Mouse (Mus musculus) layer of hippocampus, postnatal 14 days (tissue): ENCODE data around the gene Wipi2. TPM values are rescaled to one million over a fixed set of nuclear protein-coding genes. Genes with fewer than 3 reads are reported as not detected.

Experiments used
- DNase-seq, 2 experiments: peaks; one replicate each; pipeline ENCODE4 v3.0.0; 2021 to 2022; ENCODE audit warnings: low spot score in 2 of 2, mixed read lengths in 1 of 2
- total RNA-seq, 2 experiments: library from RNA; stranded (reverse); gene quantifications; 2 replicates each; pipeline ENCODE4 v1.2.3; 2021

Wipi2 gene
- total RNA-seq, 2 experiments from 2014 or later: 81.7 to 88.5 TPM

DNA sequence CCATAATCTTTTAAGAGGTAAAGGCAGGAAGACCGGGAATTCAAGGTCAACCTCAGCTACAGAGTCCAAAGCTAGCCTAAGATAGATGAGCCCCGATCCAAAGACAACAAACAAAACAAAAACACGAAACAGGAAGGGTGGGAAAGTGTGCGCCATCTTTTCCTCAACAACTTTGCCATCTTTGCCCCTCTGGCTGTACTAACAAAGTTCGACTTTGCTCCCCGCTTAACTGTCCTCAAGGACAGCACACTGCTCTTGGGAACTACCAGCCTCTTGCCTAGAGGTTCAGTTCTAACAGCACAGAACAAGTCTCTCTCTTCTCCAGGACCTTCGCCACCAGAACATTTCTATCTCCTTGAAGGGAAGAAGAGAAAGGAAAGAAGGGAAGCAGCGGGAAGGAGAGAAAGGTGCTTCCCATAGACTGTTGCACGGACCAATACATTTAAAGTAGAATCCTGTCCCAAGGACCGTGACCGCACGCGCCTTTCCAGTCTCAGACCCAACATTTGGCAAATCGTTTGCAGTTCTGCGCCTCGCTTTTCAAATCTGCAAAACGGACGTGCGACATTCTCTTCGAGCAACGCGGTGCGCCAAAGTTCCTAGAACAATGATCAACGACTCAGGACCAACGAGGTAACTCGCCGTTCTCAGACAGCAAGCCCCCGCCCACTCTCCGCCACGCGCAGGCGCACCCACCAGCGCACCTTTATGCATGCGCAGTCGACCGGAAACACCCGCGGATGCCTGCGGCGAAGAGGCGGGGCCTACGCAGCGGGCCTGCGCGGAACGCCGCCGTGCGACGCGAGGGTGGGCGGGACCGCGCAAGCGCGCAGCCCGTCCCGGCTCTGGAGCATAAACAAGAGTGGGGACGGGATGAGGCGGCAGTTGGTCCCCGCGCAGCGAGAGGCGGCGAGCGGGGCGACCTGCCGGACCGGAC, 1.5 kb downstream of the Wipi2 start:
- DNase-seq: peak; percentile 90 to 97

DNA sequence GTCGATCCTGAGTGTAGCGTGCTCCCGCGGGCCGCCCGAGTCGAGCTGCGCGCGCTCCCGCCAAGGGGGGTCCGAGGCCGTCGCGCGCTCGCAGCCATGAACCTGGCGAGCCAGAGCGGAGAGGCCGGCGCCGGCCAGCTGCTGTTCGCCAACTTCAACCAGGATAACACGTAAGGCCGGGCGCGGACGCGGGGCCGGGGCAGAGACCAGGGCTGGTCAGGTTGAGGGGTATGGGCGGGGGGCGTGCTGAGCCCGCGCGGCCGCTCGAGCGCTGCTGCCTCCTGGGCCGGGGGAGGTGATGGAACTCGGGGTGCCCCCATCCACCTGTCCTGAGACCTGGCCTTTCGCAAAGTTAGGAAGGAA, 2.1 kb downstream of the Wipi2 start:
- no peak for DNase-seq

DNA sequence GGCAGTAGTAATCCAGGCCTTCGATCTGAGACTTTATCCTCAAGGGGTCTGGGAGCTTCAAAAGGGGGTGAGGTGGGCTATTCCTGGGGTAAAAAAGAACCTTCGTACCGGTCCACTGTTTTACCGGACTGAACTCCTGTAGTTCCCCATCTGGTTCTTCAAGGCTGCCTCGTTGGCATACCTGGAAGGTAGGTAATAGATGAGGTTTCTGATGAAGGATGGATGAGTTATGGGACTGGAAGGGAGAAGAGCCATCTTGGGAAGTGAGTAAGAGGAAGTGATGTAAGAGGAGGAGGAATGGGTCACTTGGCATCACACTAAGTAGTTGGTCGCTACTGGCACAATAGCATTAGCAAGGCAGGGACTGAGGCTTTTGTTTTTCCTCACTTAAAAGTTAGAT, 2.7 kb downstream of the Wipi2 start:
- DNase-seq: no peak

DNA sequence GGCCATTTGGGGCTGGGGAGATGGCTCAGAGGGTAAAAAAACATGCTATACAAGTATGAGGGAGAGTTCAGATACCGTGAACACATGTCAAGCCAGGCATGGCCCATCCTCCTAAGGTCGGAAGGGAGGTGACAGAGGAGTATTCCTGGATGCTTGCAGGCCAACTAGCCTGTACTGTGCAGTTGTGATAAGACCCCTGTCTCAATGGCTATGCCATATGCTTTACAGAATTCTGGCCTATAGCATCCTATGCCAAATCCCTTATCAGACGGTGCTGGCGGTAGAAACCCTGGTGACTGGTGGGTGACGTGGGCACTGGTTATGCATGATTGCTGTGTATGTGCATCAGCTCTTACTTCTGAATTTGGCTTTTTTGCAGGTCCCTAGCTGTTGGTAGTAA, 10.3 kb downstream of the Wipi2 start:
- DNase-seq: no peak

DNA sequence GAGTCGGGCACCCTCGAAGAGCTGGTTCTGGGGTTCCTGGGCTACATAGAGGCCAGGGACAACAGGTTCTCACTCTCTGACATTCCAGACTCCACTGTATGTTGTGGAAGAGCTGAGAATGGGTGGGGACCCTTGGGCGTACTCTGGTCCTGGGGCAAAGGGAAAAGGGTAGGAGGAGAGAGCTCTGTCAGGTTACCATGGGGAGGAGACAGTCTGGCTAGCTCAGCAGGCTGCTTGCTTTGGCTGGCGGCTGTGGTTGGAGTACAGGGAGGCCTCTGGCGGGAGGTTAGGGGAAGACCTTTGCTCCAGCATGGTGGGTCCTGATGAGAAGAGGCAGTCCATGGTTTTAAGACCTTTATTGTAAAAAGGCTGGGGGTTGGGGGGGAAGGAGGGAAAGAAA, 12.6 kb downstream of the Wipi2 start:
- DNase-seq: no peak

DNA sequence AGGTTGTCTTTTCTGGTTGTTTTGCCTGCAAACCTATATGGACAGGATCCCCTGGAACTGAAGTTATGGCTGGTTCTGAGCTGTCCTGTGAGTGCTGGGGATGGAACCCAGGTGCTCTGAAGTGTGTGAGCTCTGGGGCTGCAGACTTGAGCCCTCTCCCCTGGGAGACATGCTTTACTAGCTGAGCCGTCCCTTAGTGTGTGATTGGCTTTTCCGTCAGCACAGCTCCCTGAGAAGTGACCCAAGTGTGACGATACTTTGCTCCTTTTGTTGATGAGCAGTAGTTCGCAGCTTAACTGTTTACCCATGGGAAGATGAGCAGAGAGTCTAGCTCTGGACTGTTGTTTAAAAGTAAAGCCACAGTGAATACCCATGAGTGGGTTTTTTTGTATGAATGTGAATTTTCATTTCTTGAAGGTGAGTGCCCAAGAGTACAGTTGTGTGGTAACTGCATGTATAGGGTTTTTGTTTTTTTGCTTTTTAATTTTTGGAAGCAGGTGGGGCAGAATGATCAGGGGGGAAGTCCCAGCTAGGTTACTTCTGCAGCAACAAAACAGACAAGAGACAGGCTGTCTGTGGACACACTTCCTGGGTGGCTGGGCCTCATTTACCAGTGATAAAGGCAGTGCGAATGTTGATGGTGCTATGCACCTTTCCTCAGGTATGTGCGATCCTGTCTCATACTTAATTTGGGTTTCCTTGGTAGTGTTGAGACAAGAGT, 14.0 kb downstream of the Wipi2 start:
- DNase-seq: no peak

DNA sequence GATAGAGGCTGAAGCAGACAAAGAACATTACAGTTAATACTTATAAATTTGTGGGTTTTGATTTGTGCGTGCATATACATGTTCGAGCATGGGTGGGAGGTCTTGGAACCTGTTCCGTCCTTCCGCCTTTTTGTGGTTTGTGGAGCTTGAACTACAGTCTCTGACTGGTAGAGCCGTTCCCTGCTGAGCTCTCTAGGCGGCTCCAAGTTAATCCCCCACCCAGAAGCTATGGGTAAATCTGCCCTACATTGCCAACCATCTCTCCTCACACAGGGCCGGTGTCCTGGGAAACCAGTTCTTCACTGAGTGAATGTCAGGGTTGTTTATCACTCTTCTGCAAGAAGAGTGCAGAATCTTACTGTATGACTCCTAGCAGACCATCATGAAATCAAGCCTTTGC, 20.7 kb downstream of the Wipi2 start:
- DNase-seq: no peak

DNA sequence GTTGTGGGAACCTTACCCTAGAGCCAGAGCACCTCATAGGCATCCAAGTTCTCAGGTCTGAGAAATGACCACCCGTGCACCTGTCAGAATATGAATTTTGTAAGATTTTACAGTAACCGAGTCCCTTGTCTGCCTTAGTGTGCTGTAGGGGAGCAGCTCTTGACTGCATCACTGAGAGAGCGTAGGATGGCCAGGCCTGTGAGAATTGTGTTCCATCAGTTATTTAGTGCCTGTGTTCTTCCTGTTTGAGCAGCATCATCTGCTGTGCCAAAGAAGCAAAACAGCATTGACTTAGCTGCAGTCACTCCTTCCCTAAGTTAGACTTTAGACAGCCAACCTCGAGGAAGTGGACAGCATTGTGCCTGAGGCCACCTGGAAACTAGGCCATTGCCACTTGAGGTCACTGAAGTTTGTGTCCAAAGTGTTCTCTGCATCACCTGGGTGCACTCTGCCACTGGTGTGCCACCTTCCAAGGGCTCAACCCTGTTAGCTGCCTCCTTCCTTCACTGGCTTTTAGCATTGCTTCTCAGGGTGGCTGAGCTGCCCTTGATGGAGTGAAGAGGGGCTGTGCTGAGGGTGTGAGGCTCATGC, 22.1 kb downstream of the Wipi2 start:
- DNase-seq: no peak

DNA sequence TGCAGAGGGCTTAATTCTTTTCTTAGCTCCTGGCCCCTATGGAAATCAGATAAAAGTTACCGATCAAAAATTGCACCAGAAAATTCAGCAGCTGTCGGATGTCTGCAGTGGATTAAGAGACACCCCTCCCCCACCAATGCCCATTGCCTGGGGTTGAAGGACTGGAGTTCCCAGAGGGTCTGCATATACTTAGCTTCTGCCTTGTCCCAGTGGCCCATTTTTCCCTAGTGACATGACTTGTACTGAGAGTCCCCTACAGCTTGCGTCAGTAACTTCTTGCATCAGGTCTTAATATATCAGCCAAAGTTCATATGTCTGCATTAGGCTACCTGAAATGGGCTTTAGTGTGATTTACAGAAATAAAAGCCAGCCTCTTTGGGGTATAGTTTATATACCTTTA, 22.9 kb downstream of the Wipi2 start:
- no peak for DNase-seq

DNA sequence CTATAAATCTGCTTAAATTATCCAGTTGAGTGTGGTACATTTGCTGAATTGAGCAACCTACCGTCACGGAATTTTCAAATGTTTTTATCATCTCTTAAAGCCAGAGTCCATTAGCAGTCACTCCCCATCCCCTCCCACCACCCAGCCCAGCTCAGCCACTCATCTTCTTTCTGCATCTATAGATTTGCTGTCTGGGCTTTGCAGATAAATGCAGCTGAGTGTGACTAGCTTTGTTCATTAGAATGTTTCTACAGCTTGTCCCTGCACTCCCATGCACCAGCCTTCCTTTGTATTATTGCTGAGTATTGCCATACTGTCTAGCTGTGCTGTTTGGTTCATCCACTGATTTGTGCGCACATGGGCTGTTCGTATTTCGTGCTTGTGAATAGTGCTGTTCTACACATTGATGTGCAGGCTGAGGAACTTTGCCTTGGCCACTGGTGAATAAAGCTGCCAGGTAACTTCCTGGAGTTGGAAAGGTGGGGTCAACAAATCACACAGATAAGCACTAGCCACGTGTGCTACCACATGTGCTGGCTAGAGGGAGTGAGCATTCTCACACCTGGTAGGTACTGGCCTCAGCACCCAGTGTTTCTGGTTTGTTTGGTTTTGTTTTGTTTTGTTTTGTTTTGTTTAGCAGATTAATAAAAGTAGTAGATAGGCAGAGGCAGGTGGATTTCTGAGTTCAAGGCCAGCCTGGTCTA, 23.4 kb downstream of the Wipi2 start:
- DNase-seq: no peak

DNA sequence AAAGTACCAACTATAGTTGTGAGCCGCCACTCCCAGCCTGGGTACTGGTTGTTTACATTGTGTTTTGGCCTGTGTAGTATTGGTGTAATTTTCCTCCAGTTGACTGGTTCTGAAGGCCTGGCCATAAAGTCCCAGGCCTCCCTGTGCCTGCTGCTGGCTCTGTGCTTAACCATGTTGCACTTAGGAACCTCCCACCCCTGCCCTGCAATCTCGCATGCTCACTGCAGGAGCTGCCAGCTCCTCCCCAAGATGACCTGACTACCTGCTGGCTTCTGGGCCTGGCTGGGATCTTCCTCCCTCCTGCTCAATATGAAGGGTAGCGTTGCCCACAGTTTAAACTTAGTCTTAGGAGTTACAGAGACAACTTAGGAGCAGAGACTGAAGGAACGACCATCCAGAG, 24.8 kb downstream of the Wipi2 start:
- DNase-seq: no peak

DNA sequence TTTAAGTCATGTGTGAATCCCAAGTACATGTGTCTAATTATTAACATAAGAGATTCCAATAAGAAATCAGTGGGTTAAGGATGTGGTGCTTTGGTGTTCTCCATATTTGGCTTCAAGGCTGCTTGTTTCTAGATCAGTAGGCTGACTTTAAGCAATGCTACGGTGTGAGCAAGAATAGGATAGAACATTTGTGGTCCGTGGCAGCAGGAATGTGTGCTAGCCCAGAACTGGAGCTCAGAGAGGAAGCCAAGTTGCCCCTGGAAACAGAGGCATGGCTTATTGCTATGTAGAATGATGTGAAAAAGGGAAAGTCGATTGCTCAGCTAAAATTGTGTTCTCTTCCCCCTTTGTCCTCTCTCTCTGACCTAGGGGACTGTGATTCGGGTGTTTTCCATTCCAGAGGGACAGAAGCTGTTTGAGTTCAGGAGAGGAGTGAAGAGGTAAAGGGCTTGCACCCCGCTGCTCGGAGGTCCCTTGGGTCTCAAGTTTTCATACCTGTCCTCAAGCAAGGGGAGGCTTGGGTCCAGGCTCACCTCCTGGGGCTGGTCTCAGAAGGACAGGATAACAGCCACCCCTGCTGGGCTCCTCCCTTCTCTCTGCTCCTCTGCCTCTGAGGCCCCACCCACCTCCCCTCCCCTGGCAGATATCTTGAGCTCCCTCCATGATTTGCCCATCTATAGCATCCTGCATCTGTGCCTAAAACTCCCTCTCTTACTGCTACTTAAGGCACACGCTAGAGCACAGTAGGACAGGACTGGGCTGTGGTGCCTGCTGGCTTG, 33.3 kb downstream of the Wipi2 start:
- DNase-seq: peak in 1 of 2 experiments; percentile 49

DNA sequence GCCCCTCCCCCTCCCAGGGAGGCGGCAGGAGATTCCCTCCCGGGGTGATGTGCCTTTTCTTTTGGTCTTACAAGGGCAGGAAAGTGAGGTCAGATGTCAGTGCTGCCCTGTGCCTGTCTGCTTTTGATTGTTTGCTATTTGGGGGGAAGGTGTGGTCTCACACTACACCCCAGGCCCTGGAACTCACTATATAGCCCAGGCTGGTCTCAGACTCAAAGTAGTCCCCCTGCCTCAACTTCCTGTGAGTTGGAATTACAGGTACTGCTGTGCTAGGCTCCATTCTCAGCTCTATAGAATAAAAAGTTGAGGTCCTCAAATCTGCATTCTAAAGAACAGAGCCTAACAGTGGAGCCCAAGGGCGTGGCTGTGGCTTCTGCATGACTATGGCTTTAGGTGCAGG, 40.4 kb downstream of the Wipi2 start:
- no peak for DNase-seq

DNA sequence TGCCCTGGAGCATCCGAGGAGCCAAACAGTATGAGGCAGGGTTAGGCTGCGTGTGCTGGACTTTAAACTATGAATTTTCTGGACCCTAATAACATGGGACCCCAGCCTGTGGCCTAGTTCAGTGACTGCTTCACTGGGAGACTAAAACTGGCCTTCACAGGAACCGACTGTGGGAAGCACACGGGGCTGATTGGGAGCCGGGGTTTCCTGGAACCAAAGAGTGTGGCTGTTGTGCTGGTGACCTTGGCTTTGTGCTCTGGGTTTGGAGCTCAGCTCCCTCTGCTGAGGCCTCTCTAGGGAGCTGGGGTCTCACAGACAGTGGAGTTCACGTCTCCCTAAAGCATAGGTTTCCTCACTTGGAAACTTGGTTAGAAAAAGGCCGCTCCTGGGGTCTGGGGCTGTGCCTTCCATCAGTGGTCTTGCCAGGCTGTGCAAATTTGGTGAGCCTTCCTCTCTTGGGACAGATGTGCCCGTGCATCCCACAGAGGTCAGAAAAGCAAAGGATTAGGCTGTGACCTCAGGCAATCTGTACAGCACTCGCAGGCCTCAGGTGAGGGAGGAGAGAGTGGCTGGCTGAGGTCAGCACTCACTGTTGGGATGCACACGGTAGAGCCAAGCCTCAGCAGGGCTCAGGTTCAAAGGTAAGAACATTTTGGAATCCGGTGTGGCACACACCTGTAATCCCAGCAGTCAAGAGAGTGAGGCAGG, 41.2 kb downstream of the Wipi2 start:
- no peak for DNase-seq

DNA sequence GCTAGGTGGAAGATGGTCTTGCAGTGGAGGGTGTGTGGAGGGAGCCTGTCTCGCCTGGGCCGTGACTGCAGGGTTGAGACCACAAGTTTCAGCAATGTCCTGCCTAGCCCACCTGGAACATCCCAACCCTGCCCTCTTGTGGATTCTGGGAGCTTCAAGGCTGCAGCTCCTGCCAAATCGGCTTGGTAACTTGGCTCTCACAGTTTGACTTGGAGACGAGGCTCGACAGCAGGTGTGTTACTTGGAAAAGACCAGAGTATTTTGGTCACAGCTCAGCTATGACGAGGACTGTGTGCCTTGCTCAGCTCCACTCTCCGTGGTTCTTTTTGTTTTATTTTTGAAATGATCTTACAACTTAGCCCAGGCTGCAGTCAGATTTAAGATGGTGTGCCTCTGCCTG, 42.2 kb downstream of the Wipi2 start:
- DNase-seq: no peak

DNA sequence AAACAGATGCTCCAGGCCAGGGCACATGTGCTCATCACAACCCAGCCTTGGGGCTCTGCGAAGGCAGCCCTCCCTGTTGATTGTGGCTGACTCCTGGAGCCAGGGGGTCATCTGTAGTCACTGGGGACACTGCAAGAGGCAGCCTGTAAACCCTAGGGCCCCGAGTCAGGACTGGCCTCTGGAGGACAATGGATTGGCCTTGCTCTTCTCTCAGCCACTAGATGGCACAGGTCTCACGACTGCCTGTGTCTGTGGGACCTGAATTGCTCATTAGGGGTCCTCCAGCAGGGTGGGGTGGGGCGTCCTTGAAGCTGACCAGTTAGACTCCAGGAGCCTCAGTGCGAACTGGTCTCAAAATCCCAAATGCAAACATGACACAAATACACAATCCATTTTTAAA, 45.6 kb downstream of the Wipi2 start:
- peak; percentile 37 to 38 for DNase-seq

DNA sequence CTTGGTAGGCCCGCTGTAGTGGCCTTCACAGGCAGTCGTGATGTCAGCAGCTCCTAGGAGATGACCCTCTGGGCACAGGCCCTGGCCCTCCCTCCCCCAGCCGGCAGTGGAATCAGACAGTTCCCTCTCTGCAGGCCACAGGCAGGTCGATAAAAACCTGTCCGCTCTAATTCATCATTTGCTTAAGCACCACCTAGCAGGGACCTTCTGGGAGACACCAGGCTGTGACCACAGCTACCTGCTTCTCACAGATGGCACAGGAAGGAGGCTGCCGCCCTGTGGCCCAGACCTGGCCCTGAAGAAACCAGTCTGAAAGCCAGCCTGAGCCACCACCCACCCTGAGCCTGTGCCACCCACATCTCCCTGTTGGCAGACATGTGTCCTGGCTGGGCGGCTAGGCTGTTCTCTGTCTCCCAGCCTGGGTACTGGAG, 50.7 kb downstream of the Wipi2 start:
- DNase-seq: no peak

DNA sequence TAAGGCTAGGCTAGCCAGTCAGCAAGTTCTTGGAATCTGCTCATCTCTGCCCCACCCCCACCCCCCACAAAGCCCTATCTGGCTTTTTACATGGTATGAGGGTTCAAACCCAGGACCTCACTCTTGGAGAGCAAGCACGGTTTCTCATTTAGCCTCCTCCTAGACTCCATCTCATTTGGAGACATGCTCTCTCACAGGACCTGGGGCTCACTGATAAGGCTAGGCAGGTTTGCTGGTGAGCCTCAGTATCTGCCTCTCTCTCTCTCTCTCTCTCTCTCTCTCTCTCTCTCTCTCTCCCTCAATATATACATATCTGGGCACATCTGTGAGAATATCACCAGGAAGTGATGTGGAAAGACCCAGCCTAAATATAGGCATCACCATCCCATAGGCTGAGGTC, 51.6 kb downstream of the Wipi2 start:
- DNase-seq: no peak

DNA sequence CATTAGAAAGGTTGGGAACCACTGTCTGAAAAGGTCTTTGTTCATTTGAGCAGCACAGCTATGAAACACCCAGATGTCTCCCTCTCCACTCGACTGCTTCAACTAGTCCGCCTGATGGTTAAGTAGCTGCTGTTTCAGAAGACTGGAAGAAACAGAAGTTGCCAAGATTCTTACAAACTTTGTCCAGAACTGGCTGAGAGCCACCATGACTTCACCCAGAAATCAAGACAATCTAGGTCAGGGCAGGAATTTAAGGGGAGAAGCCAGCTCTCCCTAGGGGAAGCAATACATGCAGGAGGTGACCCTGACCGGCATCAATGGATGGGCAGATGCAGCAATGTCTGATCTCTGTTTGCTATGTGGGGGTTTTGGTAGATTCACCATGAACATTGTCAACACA, 54.4 kb downstream of the Wipi2 start:
- DNase-seq: no peak

DNA sequence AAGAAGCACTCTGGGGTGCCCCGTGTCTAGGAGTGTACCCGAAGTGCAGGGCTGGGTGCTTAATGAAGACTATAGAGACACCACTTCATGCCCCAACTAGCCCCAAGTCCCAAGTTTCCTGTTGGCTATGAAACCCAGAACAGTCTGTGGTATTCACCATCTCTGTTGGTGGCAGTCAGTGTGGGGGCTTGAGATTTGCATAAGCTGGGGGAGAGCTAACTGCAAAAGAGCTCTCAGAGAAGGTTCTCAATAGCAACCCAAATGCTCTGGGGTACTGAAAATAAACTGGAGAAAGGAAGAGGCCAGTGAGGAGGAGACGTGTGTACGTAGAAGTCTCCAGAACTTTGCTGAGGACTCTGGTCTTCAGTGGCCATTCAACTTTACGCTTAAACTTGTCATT, 55.0 kb downstream of the Wipi2 start:
- DNase-seq: no peak
